Mouse (Mus musculus): ENCODE measurements around the gene Alad.

Gene Alad

GRCm38 (mm10) chr4:62519849-62520233 is at the start of gene Alad:
Gene Alad (minus strand): TSS chr4:62519918.
- peak; percentile 97 for DNase-seq (ENCODE audit: low spot score)

GRCm38 (mm10) chr4:62568359-62568758 is 48.6 kb upstream of the Alad start:
- DNase-seq (ENCODE audit: low spot score) = no peak

DNA sequence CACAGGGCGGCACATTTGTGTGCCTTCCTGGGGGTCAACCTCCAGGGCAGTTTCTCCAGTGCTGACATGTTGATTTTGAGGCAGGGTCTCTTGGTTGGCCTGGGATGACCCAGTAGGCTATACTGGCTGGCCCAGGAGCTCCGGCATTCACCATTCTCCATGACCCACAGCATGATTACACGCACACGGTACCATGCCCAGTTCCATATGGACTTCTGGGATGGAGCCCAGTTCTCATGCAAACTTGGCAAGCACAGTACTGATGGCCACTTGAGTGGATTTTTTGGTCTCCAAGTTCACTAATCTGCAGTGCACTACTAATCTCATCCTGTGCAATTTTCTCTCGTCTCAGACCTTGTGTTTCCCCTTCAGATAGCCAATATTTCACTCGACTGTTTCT is 48.0 kb upstream of the Alad start:
- DNase-seq (ENCODE audit: low spot score) = no peak

DNA sequence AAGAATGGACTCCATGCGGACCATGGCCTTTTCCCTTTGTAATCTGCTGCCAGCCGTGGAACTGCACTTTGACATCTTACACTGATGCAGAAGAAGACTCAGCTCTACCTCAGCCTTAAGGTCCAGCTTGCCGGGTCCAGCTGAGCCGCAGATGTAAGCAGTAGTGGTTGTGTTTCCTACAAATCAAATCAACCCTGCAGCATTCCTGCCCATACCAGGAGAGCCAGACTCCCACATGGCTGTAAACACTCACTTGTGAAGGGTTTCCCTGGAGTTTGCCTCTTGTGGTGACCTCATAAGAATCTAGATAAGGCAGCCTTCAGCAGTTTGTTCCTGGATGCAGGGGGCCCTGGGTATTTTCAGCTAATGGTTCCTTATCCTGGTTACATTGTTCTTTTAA is 46.8 kb upstream of the Alad start:
- peak; percentile 64 for DNase-seq (ENCODE audit: low spot score)

DNA sequence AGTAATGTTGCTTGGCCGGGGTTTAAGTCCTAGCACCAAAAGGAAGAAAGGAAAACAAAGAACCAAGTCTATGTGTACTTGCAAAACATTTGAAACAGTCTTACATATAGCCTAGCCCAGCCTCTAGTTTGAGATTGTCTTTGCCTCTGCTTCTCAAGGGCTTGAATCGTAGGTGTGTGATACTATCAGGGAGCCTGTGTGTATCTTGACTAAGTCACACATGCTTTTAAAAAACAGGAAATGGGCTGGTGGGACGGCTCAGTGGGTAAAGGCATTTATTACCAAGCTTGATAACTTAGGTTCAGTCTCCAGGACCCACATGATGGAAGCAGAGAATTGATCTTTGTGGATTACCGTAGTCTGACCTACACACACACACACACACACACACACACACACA is 42.3 kb upstream of the Alad start:
- DNase-seq (ENCODE audit: low spot score) = no peak

GRCm38 (mm10) chr4:62561630-62562001 is 41.9 kb upstream of the Alad start:
- no peak for DNase-seq (ENCODE audit: low spot score)

DNA sequence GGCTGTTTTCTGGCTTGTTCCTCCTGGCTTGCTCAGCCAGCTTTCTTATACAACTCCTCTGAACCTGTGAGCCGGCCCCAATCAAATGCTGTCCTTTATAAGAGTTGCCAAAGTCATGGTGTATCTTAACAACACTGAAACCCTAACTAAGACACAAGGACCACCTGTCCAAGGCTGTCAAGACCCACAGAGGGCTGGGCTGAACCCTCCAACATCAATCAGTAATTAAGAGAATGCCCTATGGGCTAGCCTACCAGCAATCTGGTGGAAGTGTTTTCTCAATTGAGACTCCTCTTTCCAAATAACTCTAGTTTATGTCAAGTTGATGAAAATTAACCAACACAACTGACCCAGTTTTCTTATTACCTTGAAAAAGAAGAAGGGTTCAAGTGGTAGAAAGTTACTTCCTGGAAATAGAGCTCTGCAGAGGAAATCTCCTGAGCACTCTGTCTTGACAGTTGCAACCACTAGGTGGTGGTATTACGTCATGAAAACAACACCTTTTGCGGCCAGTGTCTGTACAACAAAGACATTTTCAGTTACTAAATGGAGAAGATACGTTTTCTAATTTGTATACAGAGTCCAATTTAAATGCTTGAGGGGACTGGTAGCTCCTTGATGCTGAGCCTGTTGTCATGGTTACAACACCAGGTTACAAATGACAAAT is 41.4 kb upstream of the Alad start:
- peak; percentile 77 for DNase-seq (ENCODE audit: low spot score)

DNA sequence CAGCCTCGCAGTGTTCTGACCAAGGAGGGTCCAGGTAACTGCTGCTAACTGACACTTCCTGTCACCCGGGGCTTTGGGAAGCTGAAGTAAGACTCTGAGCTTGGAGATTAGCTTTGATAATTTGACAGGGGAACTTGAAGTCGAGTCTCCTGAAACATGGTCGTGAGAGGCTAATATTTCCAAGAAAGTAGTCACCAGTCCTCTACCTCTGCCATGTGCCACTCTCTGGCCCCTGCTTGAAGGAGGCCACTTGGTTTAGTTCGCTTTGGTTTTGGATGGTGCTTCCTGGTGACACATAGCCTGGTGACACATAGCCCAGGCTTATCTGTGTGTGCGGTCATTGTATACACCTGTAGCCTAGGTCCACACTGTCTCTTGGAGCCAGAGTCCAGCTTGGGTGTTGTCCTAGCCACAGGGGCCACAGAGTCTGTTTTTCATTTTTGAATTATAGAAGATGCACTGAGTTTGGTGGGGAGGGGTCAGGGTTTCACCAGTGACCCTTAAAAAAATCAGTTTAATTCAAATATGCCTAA is 40.1 kb upstream of the Alad start, which contains the start of gene Rgs3:
TSS of gene Rgs3 (plus strand) at position 51 of the 533 bp plus-strand sequence.
- DNase-seq (ENCODE audit: low spot score) = no peak

GRCm38 (mm10) chr4:62557436-62557835 is 37.7 kb upstream of the Alad start:
- no peak for DNase-seq (ENCODE audit: low spot score)

- no peak for DNase-seq (ENCODE audit: low spot score)
Observed at GRCm38 (mm10) chr4:62551966-62552365, 32.2 kb upstream of the Alad start.

DNA sequence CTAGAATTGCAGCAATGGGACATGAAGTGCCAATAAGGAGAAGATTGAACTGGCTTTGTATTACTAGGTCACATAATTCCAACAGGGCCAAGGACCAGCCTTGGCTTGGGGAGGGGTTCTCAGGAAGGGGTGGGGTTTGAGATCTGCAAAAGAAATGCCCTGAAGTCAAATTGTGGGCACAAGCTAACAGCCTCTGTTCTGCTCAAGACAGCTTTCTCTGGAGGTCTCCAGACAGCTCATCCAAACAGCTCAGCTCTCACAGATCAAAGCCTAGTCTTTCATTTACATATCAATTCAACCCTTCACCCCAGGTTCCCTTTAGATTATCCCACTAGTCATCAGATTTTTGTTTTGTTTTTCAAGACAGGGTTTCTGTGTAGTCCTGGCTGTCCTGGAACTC is 25.1 kb upstream of the Alad start:
- DNase-seq (ENCODE audit: low spot score) = no peak

DNA sequence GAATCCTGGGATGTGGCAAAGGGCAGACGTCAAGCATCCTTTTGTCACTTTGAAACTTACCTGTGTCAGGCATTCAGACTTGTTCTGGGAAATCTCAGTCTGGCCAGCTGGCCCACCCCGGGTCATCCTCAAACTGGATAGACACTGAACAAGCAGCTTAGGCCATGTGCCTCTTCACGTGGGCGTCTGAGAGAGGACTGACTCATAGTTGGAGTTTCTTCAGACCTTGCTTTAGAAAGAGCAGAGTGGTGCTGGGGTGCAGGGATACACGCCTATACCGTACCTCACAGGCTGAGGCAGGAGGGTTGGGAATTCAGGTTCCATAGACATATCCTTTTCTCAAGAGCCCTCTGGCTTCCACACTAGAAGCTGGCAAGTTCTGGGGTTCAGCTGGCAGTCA is 24.1 kb upstream of the Alad start:
- DNase-seq (ENCODE audit: low spot score) = no peak

- peak; percentile 27 for DNase-seq (ENCODE audit: low spot score)
Observed at GRCm38 (mm10) chr4:62541802-62542201, 22.1 kb upstream of the Alad start.

- peak; percentile 27 for DNase-seq (ENCODE audit: low spot score)
Observed at GRCm38 (mm10) chr4:62533729-62534128, 14.0 kb upstream of the Alad start.

DNA sequence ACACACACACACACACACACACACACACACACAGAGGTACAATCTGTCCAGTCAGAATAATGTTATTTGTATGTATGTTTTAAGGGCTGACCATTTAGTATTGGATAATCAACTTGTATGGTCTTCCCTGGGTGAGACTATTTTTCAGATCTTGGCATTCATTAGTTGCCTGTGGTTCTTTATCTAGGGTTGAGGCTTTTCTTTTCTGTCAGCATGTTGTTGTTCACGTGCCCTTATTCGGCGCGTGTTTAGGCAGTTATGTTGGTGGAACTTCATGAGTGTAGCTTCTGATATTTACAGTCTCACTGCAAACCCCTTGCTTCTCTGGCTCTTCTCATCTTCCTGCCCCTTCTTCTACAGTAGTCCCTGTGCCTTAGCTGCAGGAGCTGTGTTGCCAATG is 7.9 kb upstream of the Alad start:
- DNase-seq (ENCODE audit: low spot score) = no peak

DNA sequence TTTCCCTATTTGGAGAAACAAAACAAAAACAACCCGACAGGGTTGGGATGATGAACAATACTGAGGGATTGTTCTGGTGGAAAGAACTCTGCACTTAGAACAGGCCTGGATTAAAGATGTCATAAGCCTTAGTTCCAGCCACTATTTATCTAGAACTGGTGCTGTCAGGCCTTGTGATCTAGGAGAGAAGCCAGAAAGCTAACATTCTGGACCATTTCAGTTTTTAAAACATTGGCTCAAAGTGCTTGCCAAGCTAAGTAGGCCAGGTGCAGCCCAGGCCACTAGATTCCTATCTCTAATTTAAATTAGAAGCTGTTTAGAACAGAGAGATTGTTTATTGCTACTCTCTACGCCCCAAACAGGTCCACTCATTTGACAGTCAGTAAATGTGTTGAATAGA is 6.5 kb upstream of the Alad start:
- DNase-seq (ENCODE audit: low spot score) = peak; percentile 73

DNA sequence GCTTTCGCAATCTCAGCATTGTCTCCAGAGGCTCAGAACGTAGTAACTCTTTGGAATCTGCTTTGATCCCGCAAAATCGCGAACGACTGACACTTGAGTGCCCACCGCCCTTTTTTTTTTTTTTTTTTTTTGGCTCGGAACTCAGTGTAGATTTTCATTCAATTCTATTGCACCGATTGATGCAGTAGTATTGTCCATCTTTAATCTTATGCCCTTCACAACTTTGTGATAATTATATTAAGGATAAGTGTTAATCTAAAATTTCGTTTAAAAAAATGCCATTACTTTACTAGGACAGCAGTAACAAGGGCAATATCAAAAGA is 5.7 kb upstream of the Alad start:
- no peak for DNase-seq (ENCODE audit: low spot score)

DNA sequence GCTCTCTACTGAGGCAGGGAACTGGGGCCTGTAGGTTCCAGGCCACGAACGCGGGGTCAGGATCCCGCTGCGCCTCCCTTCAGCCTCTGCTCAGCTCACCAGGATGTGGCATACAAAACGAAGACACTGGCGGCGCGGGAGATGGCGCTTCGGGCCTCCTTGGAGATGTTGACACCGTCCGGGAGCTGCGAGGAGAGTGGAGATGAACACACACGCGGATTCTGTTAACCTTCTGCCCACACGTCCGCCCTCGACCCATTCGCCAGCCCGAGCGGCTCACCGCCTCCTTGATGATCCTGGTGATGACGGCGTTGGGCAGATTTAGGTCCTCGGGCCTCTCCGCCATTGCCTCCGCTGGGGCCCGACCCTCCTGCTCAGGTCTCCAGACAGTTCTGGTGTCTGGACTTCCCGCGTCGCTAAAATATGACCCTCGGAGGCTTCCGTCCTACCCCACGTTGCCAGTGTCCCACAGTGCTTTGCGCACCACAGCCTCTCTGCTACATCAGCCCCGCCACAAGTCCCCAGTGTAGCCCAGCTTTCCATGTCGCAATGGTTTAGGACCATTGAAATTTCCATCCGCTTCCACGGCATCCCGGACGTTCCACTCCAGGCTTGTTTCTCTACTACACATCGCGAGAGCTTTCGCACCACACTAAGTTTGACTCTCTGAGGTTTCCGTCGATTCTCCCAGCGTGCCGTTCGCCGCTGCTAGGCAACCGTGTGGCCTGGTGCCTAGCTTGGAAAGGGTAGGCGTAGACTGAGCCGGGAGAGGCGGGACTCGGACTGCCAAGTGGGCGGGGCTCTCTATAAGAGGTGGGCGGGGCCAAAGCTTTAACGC is 5.2 kb upstream of the Alad start, which contains the start of the genes Pole3 and 4933430I17Rik:
TSS of gene Pole3 (minus strand) at position 418 of the 838 bp plus-strand sequence.
TSS of gene 4933430I17Rik (plus strand) at position 719 of the 838 bp plus-strand sequence.
- DNase-seq (ENCODE audit: low spot score) = peak; percentile 99

GRCm38 (mm10) chr4:62520892-62521400 is 1.2 kb upstream of the Alad start:
- peak; percentile 22 for DNase-seq (ENCODE audit: low spot score)

- peak; percentile 40 for DNase-seq (ENCODE audit: low spot score)
Observed at GRCm38 (mm10) chr4:62519122-62519848, 433 bp downstream of the Alad start.

DNA sequence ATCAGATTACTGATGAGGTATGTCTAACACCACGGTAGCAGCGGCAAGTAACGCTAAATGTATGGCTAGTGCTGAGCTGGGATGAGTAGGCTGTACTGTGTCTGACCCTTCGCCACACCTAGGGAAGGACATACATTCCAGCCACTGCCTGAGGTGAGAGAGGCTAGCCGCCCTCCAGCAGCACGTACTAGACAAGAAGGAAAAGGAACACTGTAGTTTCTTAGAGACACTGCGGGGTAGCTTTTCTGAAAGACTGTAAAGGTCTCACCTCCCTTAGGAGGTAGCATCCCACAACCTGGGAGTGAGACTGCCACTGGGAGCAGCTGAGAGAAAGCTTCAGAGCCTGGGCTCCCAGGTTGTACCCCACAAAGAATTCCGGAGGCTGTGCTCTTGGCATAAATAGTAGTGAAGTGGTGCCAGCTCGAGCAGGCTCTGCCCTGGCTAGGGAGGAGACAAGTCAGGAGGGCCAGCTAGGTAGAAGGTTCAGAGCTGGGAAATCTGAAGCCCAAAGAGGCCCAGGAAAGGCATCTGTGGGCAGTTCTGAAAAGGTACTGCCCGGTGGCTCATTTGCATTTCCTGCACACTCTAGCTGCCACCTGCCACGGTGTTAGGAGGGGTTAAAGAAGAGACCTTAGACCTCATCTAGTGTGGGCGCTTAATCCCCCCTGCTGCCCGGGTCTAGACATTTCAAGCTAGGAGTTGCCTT is 1.1 kb downstream of the Alad start:
- DNase-seq (ENCODE audit: low spot score) = peak; percentile 26
